Mouse (Mus musculus) midbrain, embryonic 13.5 days (tissue): Measurements from ENCODE around the gene Gm20518. TPM values are rescaled to one million over a fixed set of nuclear protein-coding genes. Genes with fewer than 3 reads are reported as not detected.

Experiments used
- ATAC-seq: fragments of 200-750 bp; cut with Nextera tagmentation; 2 replicates; pipeline ENCODE4 v1.8.0; 2017; ENCODE audit warnings: mild to moderate bottlenecking, moderate TSS enrichment, moderate library complexity
- H3K27ac ChIP-seq: fragments of 300-500 bp; sonication (generic); 2 replicates; pipeline ENCODE4 v1.5.1; 2015; ENCODE audit warnings: inconsistent platforms, mild to moderate bottlenecking, moderate library complexity
- H3K27me3 ChIP-seq: fragments of 300-500 bp; sonication (generic); 2 replicates; pipeline ENCODE4 v1.6.1; 2015; ENCODE audit warnings: mild to moderate bottlenecking, inconsistent platforms
- H3K36me3 ChIP-seq: fragments of 300-500 bp; sonication (generic); 2 replicates; pipeline ENCODE4 v1.6.1; 2015; ENCODE audit warnings: mild to moderate bottlenecking, inconsistent platforms
- H3K4me1 ChIP-seq: fragments of 300-500 bp; sonication (generic); replicated peaks from 2 replicates; pipeline ENCODE4 v1.6.1; 2015; ENCODE audit warnings: inconsistent platforms
- H3K4me2 ChIP-seq: fragments of 300-500 bp; sonication (generic); replicated peaks from 2 replicates; pipeline ENCODE4 v1.6.1; 2015; ENCODE audit warnings: moderate library complexity, mild to moderate bottlenecking, inconsistent platforms
- H3K4me3 ChIP-seq: fragments of 300-500 bp; sonication (generic); replicated peaks from 2 replicates; pipeline ENCODE4 v1.5.1; 2015; ENCODE audit warnings: mild to moderate bottlenecking, inconsistent platforms
- H3K9ac ChIP-seq: fragments of 300-500 bp; sonication (generic); replicated peaks from 2 replicates; pipeline ENCODE4 v1.6.1; 2015; ENCODE audit warnings: mild to moderate bottlenecking, inconsistent platforms
- H3K9me3 ChIP-seq: fragments of 300-500 bp; sonication (generic); 2 replicates; pipeline ENCODE4 v1.6.1; 2016; ENCODE audit warnings: mild to moderate bottlenecking, inconsistent platforms
- WGBS: fragments of 180-500 bp; shearing (Covaris S2); methylation state at CpG from one replicate; pipeline ENCODE4 v1.1.7; 2015; 5-methylcytosine and 5-hydroxymethylcytosine counted together
- polyA plus RNA-seq: library from polyadenylated mRNA; unstranded; fragments of >200 nt; fragmentation: Nextera tagmentation; extraction: Ambion mirVana; gene quantifications from 2 replicates; pipeline ENCODE4 v1.2.1, GENCODE M21; 2015

Gm20518 gene
- polyA plus RNA-seq, 1 experiment from 2014 or later: 0.71 TPM

GRCm38 (mm10) chr16:17835481-17835880 lies 56.0 kb downstream of the Gm20518 start:
- no peak overlapping the region for H3K4me3 ChIP-seq
- 55% methylated on average over 13 of the region's 13 CpGs for WGBS
- H3K27me3 ChIP-seq: peaks cover 77% of the 10 kb centered on the region
- peaks cover 21% of the 10 kb centered on the region for H3K36me3 ChIP-seq
- H3K27ac ChIP-seq: no peak overlapping the region
- H3K4me1 ChIP-seq: peaks cover 29% of the 10 kb centered on the region
- H3K9ac ChIP-seq: no peak overlapping the region
- no peaks in the 10 kb centered on the region for H3K9me3 ChIP-seq
- H3K4me2 ChIP-seq: 0 out of 2 replicates have a peak overlapping the region, but pooled peaks have one; percentile 3
- no peak for ATAC-seq

GRCm38 (mm10) chr16:17834543-17834942 lies 56.9 kb downstream of the Gm20518 start:
- H3K27ac ChIP-seq: peak overlapping the region; percentile 87
- no peaks in the 10 kb centered on the region for H3K9me3 ChIP-seq
- H3K9ac ChIP-seq: peak overlapping the region; percentile 82
- H3K27me3 ChIP-seq: peaks cover 87% of the 10 kb centered on the region
- peak overlapping the region; percentile 58 for H3K4me3 ChIP-seq
- peaks cover 12% of the 10 kb centered on the region; the same call in 1 of the 2 replicates for H3K36me3 ChIP-seq
- WGBS: 59% methylated on average over 7 of the region's 7 CpGs
- H3K4me1 ChIP-seq: peaks cover 29% of the 10 kb centered on the region
- peak; percentile 8; the same call in 1 of the 2 replicates for ATAC-seq
- H3K4me2 ChIP-seq: peak overlapping the region; percentile 85

GRCm38 (mm10) chr16:17833681-17834399 lies 57.6 kb downstream of the Gm20518 start:
- Histone ChIP-seq H3K27ac (peak overlapping the region; percentile 87), H3K4me1 (peaks cover 29% of the 10 kb centered on the region), H3K9ac (peak overlapping the region; percentile 82), H3K27me3 (peaks cover 89% of the 10 kb centered on the region), H3K9me3 (no peaks in the 10 kb centered on the region), H3K36me3 (peaks cover 11% of the 10 kb centered on the region; the same call in 1 of the 2 replicates), H3K4me3 (peak overlapping the region; percentile 58), H3K4me2 (peak overlapping the region; percentile 85)
- under 1% methylated on average over 96 of the region's 103 CpGs for WGBS
- ATAC-seq: peak; percentile 81

GRCm38 (mm10) chr16:17833321-17833680 lies 58.2 kb downstream of the Gm20518 start:
- peak; percentile 76 for ATAC-seq
- H3K9me3 ChIP-seq: no peaks in the 10 kb centered on the region
- peaks cover 85% of the 10 kb centered on the region for H3K27me3 ChIP-seq
- peak overlapping the region; percentile 82 for H3K9ac ChIP-seq
- H3K36me3 ChIP-seq: peaks cover 5% of the 10 kb centered on the region; the same call in 1 of the 2 replicates
- H3K4me2 ChIP-seq: peak overlapping the region; percentile 85
- H3K4me3 ChIP-seq: peak overlapping the region; percentile 58
- H3K27ac ChIP-seq: peak overlapping the region; percentile 87
- H3K4me1 ChIP-seq: peaks cover 29% of the 10 kb centered on the region
- under 1% methylated on average over 36 of the region's 37 CpGs for WGBS

- Histone ChIP-seq H3K27ac (peak within 1 kb of the TSS; percentile 87), H3K36me3 (peaks cover 2% of the 10 kb centered on the region; the same call in 1 of the 2 replicates), H3K9ac (peak within 1 kb of the TSS; percentile 82), H3K4me3 (peak within 1 kb of the TSS; percentile 58), H3K4me1 (peaks cover 29% of the 10 kb centered on the region), H3K9me3 (no peaks in the 10 kb centered on the region), H3K27me3 (peaks cover 85% of the 10 kb centered on the region), H3K4me2 (peak within 1 kb of the TSS; percentile 85)
- ATAC-seq: no peak
- WGBS: 21% methylated on average over 7 of the region's 7 CpGs
Observed at GRCm38 (mm10) chr16:17832821-17833220, 58.6 kb downstream of the Gm20518 start, which contains the start of gene B830017H08Rik. TSS of gene B830017H08Rik (plus strand) at chr16:17833121.

- Histone ChIP-seq H3K4me3 (no peak overlapping the region), H3K9ac (no peak overlapping the region), H3K9me3 (no peaks in the 10 kb centered on the region), H3K36me3 (no peaks in the 10 kb centered on the region), H3K27me3 (peaks cover 74% of the 10 kb centered on the region), H3K4me1 (peaks cover 29% of the 10 kb centered on the region), H3K4me2 (no peak overlapping the region), H3K27ac (no peak overlapping the region)
- 10% methylated on average over 11 of the region's 11 CpGs for WGBS
- no peak for ATAC-seq
Observed at GRCm38 (mm10) chr16:17831781-17832180, 59.7 kb downstream of the Gm20518 start.

- H3K4me3 ChIP-seq: no peak overlapping the region
- no peak overlapping the region for H3K4me2 ChIP-seq
- H3K9ac ChIP-seq: no peak overlapping the region; the same call in 1 of the 2 replicates
- ATAC-seq: no peak
- 50% methylated on average over 10 of the region's 10 CpGs for WGBS
- H3K27ac ChIP-seq: no peak overlapping the region
- H3K4me1 ChIP-seq: peaks cover 29% of the 10 kb centered on the region
- no peaks in the 10 kb centered on the region for H3K36me3 ChIP-seq
- peaks cover 62% of the 10 kb centered on the region for H3K27me3 ChIP-seq
- no peaks in the 10 kb centered on the region for H3K9me3 ChIP-seq
Observed at GRCm38 (mm10) chr16:17830385-17831178, 60.9 kb downstream of the Gm20518 start.

GRCm38 (mm10) chr16:17828867-17829266 lies 62.6 kb downstream of the Gm20518 start:
- Histone ChIP-seq H3K4me1 (peaks cover 17% of the 10 kb centered on the region), H3K4me2 (no peak overlapping the region), H3K27me3 (peaks cover 48% of the 10 kb centered on the region), H3K36me3 (no peaks in the 10 kb centered on the region), H3K9me3 (no peaks in the 10 kb centered on the region), H3K4me3 (no peak overlapping the region), H3K27ac (no peak overlapping the region), H3K9ac (no peak overlapping the region)
- 76% methylated on average over 3 of the region's 3 CpGs for WGBS
- ATAC-seq: no peak

- WGBS: 95% methylated on average over 2 of the region's 2 CpGs
- Histone ChIP-seq H3K4me3 (no peak overlapping the region), H3K36me3 (no peaks in the 10 kb centered on the region), H3K4me2 (no peak overlapping the region), H3K27me3 (peaks cover 41% of the 10 kb centered on the region), H3K9ac (no peak overlapping the region), H3K9me3 (no peaks in the 10 kb centered on the region), H3K27ac (no peak overlapping the region), H3K4me1 (peaks cover 15% of the 10 kb centered on the region)
- ATAC-seq: no peak
Observed at GRCm38 (mm10) chr16:17828229-17828628, 63.2 kb downstream of the Gm20518 start.

- no peak overlapping the region for H3K4me3 ChIP-seq
- peaks cover 29% of the 10 kb centered on the region for H3K27me3 ChIP-seq
- H3K9ac ChIP-seq: no peak overlapping the region
- H3K27ac ChIP-seq: no peak overlapping the region
- no peaks in the 10 kb centered on the region for H3K9me3 ChIP-seq
- no peaks in the 10 kb centered on the region for H3K36me3 ChIP-seq
- no peak for ATAC-seq
- peaks cover 4% of the 10 kb centered on the region; the same call in 1 of the 2 replicates for H3K4me1 ChIP-seq
- WGBS: 86% methylated on average over 2 of the region's 2 CpGs
- H3K4me2 ChIP-seq: no peak overlapping the region
Observed at GRCm38 (mm10) chr16:17826500-17826899, 65.0 kb downstream of the Gm20518 start.

GRCm38 (mm10) chr16:17816528-17816927 lies 74.9 kb downstream of the Gm20518 start:
- Histone ChIP-seq H3K9ac (no peak overlapping the region), H3K36me3 (no peaks in the 10 kb centered on the region), H3K9me3 (no peaks in the 10 kb centered on the region), H3K4me1 (peaks cover 13% of the 10 kb centered on the region; the same call in 1 of the 2 replicates), H3K4me3 (no peak overlapping the region), H3K4me2 (peak overlapping the region; percentile 76), H3K27ac (no peak overlapping the region), H3K27me3 (peaks cover 49% of the 10 kb centered on the region)
- 82% methylated on average over 8 of the region's 8 CpGs for WGBS
- ATAC-seq: no peak
